Mouse (Mus musculus): ENCODE measurements around the gene Bbof1.

Bbof1 gene

GRCm38 (mm10) chr12:84408819-84409507 is at the start of gene Bbof1, which contains the start of gene Entpd5:
Bbof1 (plus strand) TSS chr12:84409071.
Entpd5 (minus strand) TSS chr12:84409029.
- peak; percentile 91 for DNase-seq

- DNase-seq = peak; percentile 92
These were observed 47.0 kb upstream of the Bbof1 start, which contains the start of the genes Coq6 and Fam161b for GRCm38 (mm10) chr12:84361555-84362489. Coq6 (plus strand) TSS chr12:84361657. Fam161b (minus strand) TSS chr12:84361833.

- DNase-seq = no peak
These were observed 46.0 kb upstream of the Bbof1 start for GRCm38 (mm10) chr12:84362872-84363271.

- no peak for DNase-seq
These were observed 44.6 kb upstream of the Bbof1 start for GRCm38 (mm10) chr12:84364291-84364690.

GRCm38 (mm10) chr12:84365137-84365536 is 43.7 kb upstream of the Bbof1 start:
- DNase-seq = no peak

GRCm38 (mm10) chr12:84366971-84367370 is 41.9 kb upstream of the Bbof1 start:
- DNase-seq = no peak

- DNase-seq = no peak
These were observed 37.2 kb upstream of the Bbof1 start for GRCm38 (mm10) chr12:84371647-84372046.

GRCm38 (mm10) chr12:84373831-84374481 is 34.9 kb upstream of the Bbof1 start:
- no peak for DNase-seq

GRCm38 (mm10) chr12:84382369-84382768 is 26.5 kb upstream of the Bbof1 start:
- no peak for DNase-seq

- no peak for DNase-seq
These were observed 24.2 kb upstream of the Bbof1 start for GRCm38 (mm10) chr12:84384644-84385081.

- no peak for DNase-seq
These were observed 23.5 kb upstream of the Bbof1 start for GRCm38 (mm10) chr12:84385408-84385807.

GRCm38 (mm10) chr12:84388097-84388496 is 20.8 kb upstream of the Bbof1 start:
- DNase-seq = no peak

GRCm38 (mm10) chr12:84388774-84389400 is 20.0 kb upstream of the Bbof1 start:
- no peak for DNase-seq

- DNase-seq = no peak
These were observed 18.5 kb upstream of the Bbof1 start for GRCm38 (mm10) chr12:84390336-84390735.

- DNase-seq = no peak
These were observed 16.2 kb upstream of the Bbof1 start for GRCm38 (mm10) chr12:84392681-84393080.

GRCm38 (mm10) chr12:84393847-84394246 is 15.0 kb upstream of the Bbof1 start:
- DNase-seq = no peak

GRCm38 (mm10) chr12:84396947-84397679 is 11.8 kb upstream of the Bbof1 start:
- DNase-seq = no peak

GRCm38 (mm10) chr12:84397685-84398084 is 11.2 kb upstream of the Bbof1 start:
- no peak for DNase-seq

GRCm38 (mm10) chr12:84398629-84399028 is 10.2 kb upstream of the Bbof1 start:
- DNase-seq = no peak

- no peak for DNase-seq
These were observed 9.7 kb upstream of the Bbof1 start for GRCm38 (mm10) chr12:84399135-84399534.

GRCm38 (mm10) chr12:84399663-84400062 is 9.2 kb upstream of the Bbof1 start:
- no peak for DNase-seq

GRCm38 (mm10) chr12:84400068-84400467 is 8.8 kb upstream of the Bbof1 start:
- DNase-seq = no peak
